Mouse (Mus musculus) 3134 (cell line): ENCODE data around the gene Zeb2.
A peak's percentile ranks its signal among the peaks of the same experiment; 100 is the strongest.

Source experiments
- DNase-seq: peaks from one replicate; pipeline ENCODE4 v3.0.0-alpha.2; 2011; ENCODE audit warnings: low spot score; ENCODE audit not compliant: insufficient read length; ENCODE audit errors: extremely low read depth

The Zeb2 gene

DNA sequence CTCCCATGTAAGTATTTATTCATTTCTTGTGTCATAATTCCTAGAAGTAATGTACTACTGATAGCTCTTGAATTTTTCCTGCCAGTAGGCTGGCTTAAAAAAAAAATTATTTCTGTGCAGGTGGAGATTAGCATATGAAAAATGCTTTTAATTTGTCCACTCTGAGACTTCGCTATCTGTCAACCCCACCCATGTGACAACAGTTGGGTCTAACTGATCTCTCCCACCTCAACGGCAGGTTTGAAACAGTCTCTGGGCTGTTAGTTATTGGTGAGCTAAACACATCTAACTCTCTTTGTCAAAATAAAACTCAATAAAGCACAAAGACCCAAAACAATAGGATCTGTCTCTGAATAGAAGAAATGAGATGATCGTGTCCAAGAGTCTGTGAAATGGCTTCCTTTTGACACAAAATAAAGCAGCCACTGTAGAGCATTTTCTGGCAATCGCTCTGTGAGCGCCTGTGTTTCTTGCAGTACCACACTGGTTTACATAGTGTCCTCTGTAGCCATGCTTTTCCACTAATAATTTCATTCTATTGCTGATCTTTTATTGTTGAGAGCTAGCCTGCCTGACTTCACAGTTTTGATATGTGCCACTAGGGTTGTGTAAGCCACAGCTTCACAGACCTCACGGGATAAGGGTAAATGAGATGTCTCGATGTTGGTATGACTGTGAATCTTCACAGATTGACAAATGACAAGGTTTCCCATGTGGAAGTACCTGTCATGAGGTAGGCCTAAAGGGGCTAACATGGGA is 48.2 kb downstream of the Zeb2 start:
- no peak for DNase-seq

GRCm38 (mm10) chr2:45067116-45067515 is 50.1 kb downstream of the Zeb2 start:
- DNase-seq: peak; percentile 26

DNA sequence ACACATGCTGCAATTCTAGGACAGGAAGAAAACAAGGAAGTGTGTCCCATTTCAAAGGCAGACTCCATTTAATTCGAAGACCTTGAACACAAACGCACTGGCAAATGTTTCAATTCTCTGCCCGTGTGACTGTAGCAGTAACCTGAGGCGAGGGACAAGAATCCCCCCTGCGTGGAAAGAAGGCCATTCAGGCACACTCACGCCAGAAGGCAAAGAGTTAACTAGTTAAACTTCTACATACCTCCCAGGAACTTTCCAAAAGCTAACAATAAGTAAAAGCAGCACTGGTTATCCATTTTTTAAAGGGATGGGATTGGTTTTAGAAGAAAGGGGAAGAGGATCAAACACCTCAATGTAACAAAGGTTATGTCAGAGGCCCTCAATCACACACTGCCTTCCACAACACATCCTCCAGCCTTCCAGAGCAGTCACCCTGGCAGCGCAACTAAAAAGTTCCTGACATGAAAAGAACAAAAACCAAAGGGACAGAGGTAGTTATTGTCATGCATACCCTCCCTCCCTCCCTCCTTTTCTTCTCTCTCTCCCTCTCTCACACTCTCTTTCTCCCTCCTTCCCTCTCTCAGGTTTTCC is 53.8 kb downstream of the Zeb2 start:
- DNase-seq: no peak

DNA sequence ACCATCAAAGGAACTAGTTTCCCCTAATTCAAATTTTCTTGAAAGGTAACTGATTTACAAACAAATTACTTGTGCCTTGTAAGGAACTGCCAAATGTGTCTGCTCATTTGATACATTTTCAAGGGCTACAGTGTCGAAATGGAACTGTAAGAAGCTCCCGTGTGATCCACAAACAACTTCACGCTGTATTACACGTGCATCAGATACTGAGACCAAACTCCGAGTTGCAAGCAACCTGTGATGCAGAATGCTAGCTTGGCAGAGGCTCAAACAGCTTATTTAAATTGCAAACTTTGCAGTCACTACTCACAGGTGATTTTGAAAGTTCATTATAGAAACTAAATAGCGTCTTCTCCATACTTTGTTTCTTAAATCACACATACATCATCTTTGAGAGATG is 55.1 kb downstream of the Zeb2 start:
- DNase-seq: no peak

GRCm38 (mm10) chr2:45060768-45061167 is 56.4 kb downstream of the Zeb2 start:
- no peak for DNase-seq

DNA sequence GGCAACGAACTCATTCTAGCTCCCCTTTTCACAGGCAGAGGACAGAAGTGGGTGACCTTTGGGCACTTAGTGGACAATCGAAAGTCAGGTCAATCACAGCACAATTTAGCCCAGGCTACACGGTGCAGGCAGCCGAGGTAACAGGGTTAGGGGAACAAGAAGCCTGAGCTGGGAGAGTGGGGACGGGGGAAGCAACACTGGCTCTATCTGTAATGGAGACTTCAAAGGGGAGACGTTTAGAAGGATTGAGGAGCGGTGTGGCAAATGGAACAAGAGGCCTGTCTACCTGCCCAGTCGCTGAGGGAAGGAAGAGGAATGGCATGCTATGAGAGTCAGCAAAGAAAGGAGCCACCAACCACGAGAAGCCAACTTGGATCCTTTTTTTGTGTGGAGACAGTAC is 57.0 kb downstream of the Zeb2 start:
- no peak for DNase-seq

DNA sequence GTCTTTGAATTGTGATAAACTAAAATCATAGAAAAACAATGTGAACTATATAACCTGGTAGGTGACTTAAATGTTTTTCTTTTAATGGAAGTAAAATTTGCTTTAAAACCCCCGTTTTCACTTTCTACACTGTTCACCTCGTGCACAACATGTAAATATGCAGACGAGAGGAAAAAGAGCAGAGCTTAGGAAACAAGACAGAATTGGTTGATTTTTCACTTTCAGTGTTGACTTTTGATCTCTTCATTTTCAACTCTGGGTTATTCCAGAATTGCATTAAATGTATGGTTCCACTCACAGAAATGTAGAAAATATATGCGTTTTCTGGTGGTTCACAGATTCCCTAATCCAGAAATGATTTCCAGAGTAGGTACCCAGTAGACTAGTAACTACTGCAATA is 57.6 kb downstream of the Zeb2 start:
- DNase-seq: no peak

DNA sequence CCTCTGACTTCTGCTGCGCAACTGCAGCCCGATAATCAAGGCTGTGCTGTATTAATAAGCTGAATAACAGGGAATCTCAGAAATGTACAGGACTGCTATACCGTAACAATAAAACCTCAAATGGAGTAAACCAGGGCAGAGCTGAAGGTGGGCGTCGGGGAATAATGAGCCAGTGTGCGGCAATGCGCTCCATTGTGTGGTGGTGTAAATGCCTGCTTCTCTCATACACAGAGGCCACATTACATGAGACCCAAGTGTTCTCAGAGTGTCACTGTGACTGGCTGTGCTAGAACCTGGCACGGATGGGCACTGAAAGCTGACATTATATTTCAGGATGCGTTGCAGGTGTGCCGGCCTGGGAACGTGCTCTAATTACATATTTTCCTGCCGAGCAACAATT is 58.2 kb downstream of the Zeb2 start:
- no peak for DNase-seq

GRCm38 (mm10) chr2:45058183-45058582 is 59.0 kb downstream of the Zeb2 start:
- DNase-seq: no peak

- peak; percentile 10 for DNase-seq
Measured at GRCm38 (mm10) chr2:45056856-45057562, 60.2 kb downstream of the Zeb2 start.

GRCm38 (mm10) chr2:45055926-45056325 is 61.3 kb downstream of the Zeb2 start:
- DNase-seq: no peak

DNA sequence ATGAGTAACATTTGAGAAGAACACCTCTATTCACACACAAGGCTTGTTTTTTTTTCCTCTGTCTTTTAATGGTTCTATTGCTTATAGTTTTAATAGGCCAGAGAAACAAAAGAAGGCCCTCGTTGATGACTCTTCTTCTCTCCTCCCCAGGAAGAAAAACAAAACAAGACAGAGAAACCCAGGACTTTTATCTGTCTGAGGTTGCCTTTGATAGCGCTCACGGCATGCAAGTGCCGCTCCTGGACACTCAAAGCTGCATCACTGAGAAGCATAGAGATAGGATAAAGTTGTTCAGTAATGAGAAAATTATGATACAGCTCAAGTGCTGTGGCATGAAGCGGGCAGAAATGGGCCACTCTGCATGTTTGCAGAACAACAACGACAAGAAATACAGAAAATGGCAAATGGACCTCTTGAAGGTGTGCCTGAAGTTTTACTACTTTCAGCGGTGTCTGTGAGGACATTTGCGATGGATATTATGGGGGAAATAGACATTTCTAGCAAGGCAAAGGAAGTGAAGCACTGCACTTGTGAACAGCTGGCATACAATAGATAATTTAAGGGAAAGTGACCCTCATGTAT is 62.1 kb downstream of the Zeb2 start:
- no peak for DNase-seq

- no peak for DNase-seq
Measured at GRCm38 (mm10) chr2:45054070-45055025, 62.8 kb downstream of the Zeb2 start.

DNA sequence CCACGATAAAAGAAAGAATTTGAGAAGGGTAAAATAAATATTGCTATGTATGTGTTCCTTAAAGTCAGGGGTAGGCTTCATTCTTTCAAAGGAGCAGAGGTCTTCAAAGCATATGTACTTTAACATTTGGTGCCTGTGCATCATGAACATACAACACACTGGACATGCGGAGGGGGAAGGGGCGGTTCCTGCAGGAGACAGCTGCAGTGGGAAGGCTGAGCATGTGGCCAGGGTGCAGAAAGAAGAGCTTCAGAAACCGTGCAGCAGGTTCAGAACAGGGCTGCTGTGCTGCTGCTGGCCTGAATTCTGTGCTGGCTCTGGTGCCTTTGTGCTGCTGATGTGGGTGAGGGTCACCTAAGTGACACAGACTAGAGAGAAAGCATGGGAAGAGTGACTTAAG is 64.6 kb downstream of the Zeb2 start:
- DNase-seq: no peak

DNA sequence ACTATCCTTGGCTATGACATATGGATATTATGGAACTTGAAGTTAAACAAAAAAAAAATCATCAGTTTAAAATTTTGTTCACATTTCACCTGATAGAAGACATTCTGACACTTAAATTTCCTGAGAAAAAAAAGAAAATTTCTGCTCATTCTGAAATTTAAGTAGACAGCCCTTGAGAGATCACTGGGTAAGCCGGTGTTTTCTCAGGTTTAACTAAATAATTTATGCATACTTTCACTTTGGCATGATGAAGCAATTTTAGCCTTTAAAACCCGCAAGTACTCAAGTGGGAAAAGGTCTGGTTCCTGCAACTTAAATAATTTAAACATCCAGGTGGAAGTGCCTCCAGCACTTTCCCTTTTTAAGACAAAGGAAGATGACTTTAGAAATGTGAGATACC is 65.9 kb downstream of the Zeb2 start:
- DNase-seq: no peak

GRCm38 (mm10) chr2:45049923-45050322 is 67.3 kb downstream of the Zeb2 start:
- no peak for DNase-seq

GRCm38 (mm10) chr2:45049279-45049678 is 67.9 kb downstream of the Zeb2 start:
- DNase-seq: peak; percentile 35

DNA sequence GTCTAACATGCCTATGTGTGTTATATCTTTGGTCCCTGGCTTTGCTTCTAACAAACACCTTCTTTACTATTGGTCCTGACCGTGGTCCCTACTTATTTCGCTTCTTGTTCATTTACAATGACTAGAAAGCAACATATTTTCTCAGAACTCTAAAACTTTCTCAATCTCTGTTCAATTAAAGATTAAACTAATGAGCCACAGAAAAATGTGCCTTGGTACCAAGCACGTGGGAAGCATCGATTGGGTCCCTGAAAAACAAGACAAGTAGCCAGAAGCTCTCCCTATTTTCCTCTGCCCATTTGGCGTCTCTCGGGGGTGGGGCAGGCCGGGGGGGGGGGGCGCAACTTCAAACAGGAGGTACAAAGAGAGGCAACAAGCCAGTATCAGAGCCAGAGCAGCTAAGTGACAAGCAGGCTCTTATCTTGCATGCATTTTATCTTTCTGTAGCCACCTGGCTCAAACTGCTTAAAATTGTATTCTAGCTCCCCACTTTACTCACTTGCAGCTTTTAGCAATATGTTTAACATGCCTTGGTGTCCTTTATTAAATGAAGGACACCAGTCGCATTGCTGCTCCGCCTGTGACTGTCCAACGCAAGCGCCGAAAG is 76.4 kb downstream of the Zeb2 start:
- no peak for DNase-seq

DNA sequence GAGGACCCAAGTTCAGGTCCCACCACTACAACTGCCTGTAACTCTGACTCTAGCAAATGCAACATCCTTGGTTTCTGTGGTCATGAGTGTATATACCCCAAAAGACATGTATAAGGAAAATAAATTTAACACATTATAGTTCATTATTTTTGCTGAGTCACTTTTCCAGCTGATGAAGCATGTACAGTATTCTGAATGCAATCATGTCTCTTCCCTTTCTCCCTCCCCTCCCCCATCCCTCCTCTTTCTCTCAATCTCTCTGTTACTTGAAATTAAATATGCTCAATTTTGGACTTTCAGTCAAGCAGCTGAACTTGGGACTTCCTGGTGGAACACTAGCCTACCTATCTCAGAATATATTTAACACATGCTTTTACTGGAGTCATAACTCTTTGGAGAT is 77.7 kb downstream of the Zeb2 start:
- no peak for DNase-seq

DNA sequence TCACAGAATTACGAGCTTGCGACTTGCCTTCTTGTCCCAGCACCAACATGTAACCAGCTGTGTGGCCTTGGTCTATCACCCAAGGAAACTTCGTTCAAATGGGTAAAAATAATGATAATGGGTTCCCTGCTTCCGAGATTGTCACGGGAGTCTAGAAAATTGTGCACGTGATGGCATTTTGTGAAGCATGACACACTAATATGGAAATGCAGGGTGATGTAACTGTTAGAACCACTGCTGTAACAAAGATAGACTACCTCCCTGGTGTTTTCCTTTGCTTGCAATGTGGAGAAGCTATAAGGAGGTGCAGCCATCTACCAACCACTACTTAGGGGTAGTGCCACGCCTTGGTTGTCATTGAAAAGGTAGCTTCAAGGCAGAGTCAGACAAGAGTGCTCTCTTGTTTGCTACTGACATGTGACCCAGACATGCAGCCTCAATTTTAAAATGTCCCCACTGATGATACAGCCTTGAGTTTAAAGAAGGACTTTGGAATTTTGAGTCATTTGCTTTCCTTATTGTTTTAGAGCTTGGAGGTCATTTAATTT is 89.0 kb downstream of the Zeb2 start:
- DNase-seq: no peak
